Mouse (Mus musculus) kidney, adult 2 months (tissue): ENCODE measurements at regions not wholly inside any gene's neighbourhood (a gene's known extent, or its start where the extent isn't known, plus 50 kb on each side); places are given as distances from the start of the nearest gene placed in this dataset.

Source experiments
- CTCF ChIP-seq: fragments of 200-500 bp; conservative IDR thresholded peaks from 2 replicates; pipeline ENCODE4 v1.5.1; 2011; ENCODE audit warnings: low read depth, mild to moderate bottlenecking, control low read depth, low read length, moderate library complexity, mixed read lengths; ENCODE audit not compliant: insufficient read depth, insufficient read length
- POLR2A ChIP-seq: fragments of 200-500 bp; IDR thresholded peaks from one replicate; pipeline ENCODE4 v1.6.1; 2011; ENCODE audit warnings: low read depth, low read length, control low read depth

DNA sequence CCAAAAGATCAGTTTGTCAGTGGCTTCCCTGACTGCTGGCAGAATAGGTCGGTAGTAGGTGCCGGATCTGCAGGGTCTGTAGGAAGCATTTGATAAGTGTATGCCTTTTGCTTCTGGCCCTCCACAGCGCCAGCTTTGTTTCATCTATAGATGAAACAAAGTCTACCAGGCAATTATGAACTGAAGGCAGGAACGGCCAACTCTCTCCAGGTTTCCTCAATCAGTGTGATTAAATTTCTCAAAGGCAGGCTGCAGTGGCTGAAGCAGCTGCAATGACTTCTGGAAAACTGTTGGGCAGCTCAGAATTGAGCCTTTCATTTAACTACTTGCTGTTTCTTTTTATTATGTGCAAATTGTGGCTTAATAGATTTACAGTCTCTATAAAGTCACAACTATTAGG is 1526.1 kb downstream of the 4930444P10Rik start:
- TF ChIP-seq POLR2A (no peak), CTCF (no peak)
